In genomic region chr13:6009671-6010070, GRCm38 (mm10) we compare ENCODE assay signal across 22 mouse cellular contexts.
DNase-seq lines count a peak whose midpoint lies in the region; TF ChIP-seq lines count a peak whose summit lies in the region.
"Had no signal": no experiment of that assay in that cellular context is flagged by ENCODE, and none has a peak within 500 bp of the region (broad histone marks: within the 10 kb centered on the region; RNA-seq: fewer than 3 reads in every experiment).

No protein-coding gene starts in this region.

- H3K27me3 ChIP-seq in C2C12 (ENCODE audit: control insufficient read depth, insufficient read depth, insufficient read length) = no peaks in the 10 kb centered on the region
- H3K27me3 ChIP-seq: heart, embryonic 12.5 days; kidney, embryonic 15.5 days; limb, embryonic 15.5 days; neural tube, embryonic 15.5 days had no signal

- H3K4me3 ChIP-seq in C2C12 (ENCODE audit: insufficient read depth, poor library complexity, severe bottlenecking) = no peak overlapping the region
- H3K4me3 ChIP-seq: heart, embryonic 12.5 days; kidney, embryonic 15.5 days; left cerebral cortex, adult 2 months; limb, embryonic 15.5 days; neural tube, embryonic 15.5 days had no signal

- H3K36me3 ChIP-seq in C2C12 (ENCODE audit: control insufficient read depth, insufficient read depth) = no peaks in the 10 kb centered on the region
- H3K36me3 ChIP-seq: heart, embryonic 12.5 days; kidney, embryonic 15.5 days; limb, embryonic 15.5 days; neural tube, embryonic 15.5 days had no signal

- H3K79me2 ChIP-seq in C2C12 (ENCODE audit: control insufficient read depth, insufficient read depth) = no peaks in the 10 kb centered on the region

- peak; percentile 5 for DNase-seq in gastrocnemius, postnatal 25 days
- no peak for DNase-seq in gastrocnemius, postnatal 10 days
- DNase-seq in fibroblast of lung, adult 2 months (ENCODE audit: low read depth) = peak; percentile 11
- DNase-seq in adrenal gland, adult 2 months = no peak
- no peak for DNase-seq in kidney, adult 8-10 months
- DNase-seq in right cerebral cortex, postnatal 25 days = no peak
- DNase-seq: adrenal gland, adult 8-10 months; cerebellum, adult 8-10 months; cerebellum, postnatal 36 days; forebrain, postnatal 0 days; heart, adult 11 months; heart, postnatal 10 days; layer of hippocampus, adult 9-11 months; left cerebral cortex, postnatal 4 days; lung, embryonic 14.5 days; right cerebral cortex, adult 18-20 months had no signal

- no peak for TF ChIP-seq CTCF in C2C12 (IDR thresholded peaks at IDR 0.05; ENCODE audit: control insufficient read depth, insufficient read depth, insufficient read length)

- H3K79me3 ChIP-seq in C2C12 (ENCODE audit: low read depth) = no peaks in the 10 kb centered on the region

- H3ac ChIP-seq in C2C12 (ENCODE audit: control insufficient read depth, insufficient read length, low read depth) = no peak overlapping the region

TF ChIP-seq in C2C12, 6 proteins besides CTCF, POLR2A, EP300 and RAD21:
- TF ChIP-seq CEBPB (IDR thresholded peaks at IDR 0.05; ENCODE audit: low read depth) = no peak
- peak; percentile 77 for TF ChIP-seq FOSL1 (IDR thresholded peaks at IDR 0.05; ENCODE audit: insufficient read depth, low read length, poor library complexity, severe bottlenecking)
- no peak for TF ChIP-seq MYOD1 (IDR thresholded peaks at IDR 0.05; ENCODE audit: control insufficient read depth, insufficient read length, low read depth)
- no peak for TF ChIP-seq MYOG (IDR thresholded peaks at IDR 0.05; ENCODE audit: control insufficient read depth, extremely low read depth, insufficient read length)
- no peak for TF ChIP-seq USF1 (IDR thresholded peaks at IDR 0.05; ENCODE audit: low read depth)
- TF ChIP-seq MAX (IDR thresholded peaks at IDR 0.05) = no peak

Comparison
In these comparisons a context has a peak if more than half of its experiments do, and no peak if none do; other contexts are left out.
1. DNase-seq: peak in gastrocnemius, postnatal 25 days (single experiment) and fibroblast of lung, adult 2 months (single experiment); none in gastrocnemius, postnatal 10 days (single experiment), adrenal gland, adult 2 months (single experiment), kidney, adult 8-10 months (0 of 2) and right cerebral cortex, postnatal 25 days (single experiment).